Mouse (Mus musculus): ENCODE results near the gene Bex1. TPM values are rescaled to one million over a fixed set of nuclear protein-coding genes. Genes with fewer than 3 reads are reported as not detected.

Gene Bex1
- polyA plus RNA-seq, 1 experiment from 2014 or later: 239 TPM

DNA sequence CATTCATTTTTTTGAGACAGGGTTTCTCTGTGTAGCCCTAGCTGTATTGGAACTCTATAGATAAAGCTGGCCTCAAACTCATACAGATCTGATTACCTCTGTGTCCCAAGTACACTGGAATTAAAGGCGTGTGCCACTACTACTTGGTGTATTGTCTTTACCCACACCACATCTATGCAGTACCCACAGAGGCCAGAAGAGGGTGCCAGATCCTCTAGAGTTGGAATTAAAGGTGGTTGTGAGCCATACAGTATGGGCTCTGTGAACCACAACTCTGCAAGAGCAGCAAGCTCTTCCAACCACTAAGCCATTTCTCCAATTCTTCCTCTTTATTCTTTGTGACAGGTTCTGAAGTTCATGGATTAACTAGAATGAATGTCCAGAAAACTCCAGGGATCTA, 18.4 kb downstream of the Bex1 start:
- no peak overlapping the region for H3K4me2 ChIP-seq (ENCODE audit: low read length)
- no peaks in the 10 kb centered on the region for H3K36me3 ChIP-seq (ENCODE audit: control insufficient read depth, insufficient read depth, low read length)
- no peak overlapping the region for H3K4me3 ChIP-seq (ENCODE audit: control insufficient read depth in 1 of 2, insufficient read depth in 1 of 2, low read depth in 1 of 2, low read length in 2 of 2)
- no peak for ATAC-seq (ENCODE audit: insufficient number of reproducible peaks, insufficient read depth, low FRiP score, low read depth)
- H3K27ac ChIP-seq (replicated peaks in 1 of 2; ENCODE audit: control insufficient read depth in 1 of 2, insufficient read depth in 1 of 2, low read depth in 2 of 2, low read length in 2 of 2): no peak overlapping the region
- WGBS: 71% methylated on average over 1 of the region's 1 CpGs
- H3K27me3 ChIP-seq (ENCODE audit: control insufficient read depth, insufficient read depth, low read length): no peaks in the 10 kb centered on the region
- H3K4me1 ChIP-seq (ENCODE audit: control insufficient read depth in 2 of 2, insufficient read depth in 2 of 2, low read length in 2 of 2): no peaks in the 10 kb centered on the region
- no peak overlapping the region for H3K9ac ChIP-seq (ENCODE audit: low read length)
- no peaks in the 10 kb centered on the region for H3K9me3 ChIP-seq (ENCODE audit: control insufficient read depth, low read length)

DNA sequence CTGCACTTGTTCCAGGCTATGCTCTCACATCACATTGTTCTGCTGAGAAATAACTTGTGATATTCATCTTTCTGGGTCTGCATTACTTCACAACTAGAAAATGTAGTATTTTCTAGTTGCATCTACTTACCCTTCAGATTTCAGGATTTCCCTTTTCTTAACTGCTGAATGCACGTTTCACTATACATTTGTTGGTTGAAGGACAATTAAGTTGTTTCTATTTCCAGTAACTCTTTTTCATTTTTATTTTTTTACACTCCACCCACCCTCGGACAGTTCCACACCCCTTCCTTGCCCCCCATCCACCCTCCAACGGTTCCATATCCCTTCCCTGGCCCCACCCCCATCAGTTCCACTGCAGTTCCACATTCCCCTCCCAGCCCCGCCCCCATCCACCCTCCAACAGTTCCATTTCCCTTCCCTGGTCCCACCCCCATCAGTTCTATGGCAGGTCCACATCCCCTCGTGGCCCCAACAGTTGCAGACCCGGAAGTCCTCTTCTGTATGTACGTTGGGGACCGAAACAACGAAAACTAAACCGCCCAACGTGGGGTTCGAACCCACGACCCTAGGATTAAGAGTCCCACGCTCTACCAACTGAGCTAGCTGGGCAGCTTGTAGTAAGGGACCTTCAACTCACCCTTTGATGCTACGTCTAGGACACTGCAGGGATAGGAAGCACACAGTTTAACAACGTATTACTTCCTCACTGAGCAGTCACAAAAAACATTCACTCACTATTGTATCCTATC, 19.9 kb downstream of the Bex1 start:
- WGBS: 71% methylated on average over 16 of the region's 16 CpGs
- Histone ChIP-seq H3K4me3 (ENCODE audit: control insufficient read depth in 1 of 2, insufficient read depth in 1 of 2, low read depth in 1 of 2, low read length in 2 of 2) (no peak overlapping the region), H3K27me3 (ENCODE audit: control insufficient read depth, insufficient read depth, low read length) (no peaks in the 10 kb centered on the region), H3K4me2 (ENCODE audit: low read length) (no peak overlapping the region), H3K4me1 (ENCODE audit: control insufficient read depth in 2 of 2, insufficient read depth in 2 of 2, low read length in 2 of 2) (no peaks in the 10 kb centered on the region), H3K9me3 (ENCODE audit: control insufficient read depth, low read length) (no peaks in the 10 kb centered on the region), H3K27ac (replicated peaks in 1 of 2; ENCODE audit: control insufficient read depth in 1 of 2, insufficient read depth in 1 of 2, low read depth in 2 of 2, low read length in 2 of 2) (no peak overlapping the region), H3K9ac (ENCODE audit: low read length) (no peak overlapping the region), H3K36me3 (ENCODE audit: control insufficient read depth, insufficient read depth, low read length) (no peaks in the 10 kb centered on the region)
- ATAC-seq (ENCODE audit: insufficient number of reproducible peaks, insufficient read depth, low FRiP score, low read depth): no peak

DNA sequence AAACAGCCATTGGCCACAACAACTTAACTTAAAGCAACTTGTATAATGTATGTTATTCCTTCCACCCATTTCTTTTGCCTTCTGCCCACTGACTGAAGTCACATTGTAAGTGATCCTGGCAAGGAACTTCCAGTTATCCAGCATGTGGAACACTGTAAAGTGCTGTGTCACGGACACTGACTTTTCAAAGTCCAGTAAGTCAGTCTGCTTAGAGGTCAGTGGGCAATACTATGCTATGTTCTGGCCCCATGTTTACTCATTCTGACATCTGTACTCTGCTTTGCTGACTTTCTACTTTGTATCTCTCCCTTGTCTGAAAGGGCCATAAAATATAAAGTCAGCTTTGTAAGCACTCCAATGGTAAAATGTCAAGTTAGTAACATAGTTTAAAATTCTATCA, 32.2 kb downstream of the Bex1 start:
- Histone ChIP-seq H3K4me3 (ENCODE audit: control insufficient read depth in 1 of 2, insufficient read depth in 1 of 2, low read depth in 1 of 2, low read length in 2 of 2) (no peak overlapping the region), H3K4me2 (ENCODE audit: low read length) (no peak overlapping the region), H3K27ac (replicated peaks in 1 of 2; ENCODE audit: control insufficient read depth in 1 of 2, insufficient read depth in 1 of 2, low read depth in 2 of 2, low read length in 2 of 2) (no peak overlapping the region), H3K36me3 (ENCODE audit: control insufficient read depth, insufficient read depth, low read length) (no peaks in the 10 kb centered on the region), H3K9me3 (ENCODE audit: control insufficient read depth, low read length) (no peaks in the 10 kb centered on the region), H3K4me1 (ENCODE audit: control insufficient read depth in 2 of 2, insufficient read depth in 2 of 2, low read length in 2 of 2) (no peaks in the 10 kb centered on the region), H3K27me3 (ENCODE audit: control insufficient read depth, insufficient read depth, low read length) (no peaks in the 10 kb centered on the region), H3K9ac (ENCODE audit: low read length) (no peak overlapping the region)
- WGBS: 78% methylated on average over 1 of the region's 1 CpGs
- no peak for ATAC-seq (ENCODE audit: insufficient number of reproducible peaks, insufficient read depth, low FRiP score, low read depth)

DNA sequence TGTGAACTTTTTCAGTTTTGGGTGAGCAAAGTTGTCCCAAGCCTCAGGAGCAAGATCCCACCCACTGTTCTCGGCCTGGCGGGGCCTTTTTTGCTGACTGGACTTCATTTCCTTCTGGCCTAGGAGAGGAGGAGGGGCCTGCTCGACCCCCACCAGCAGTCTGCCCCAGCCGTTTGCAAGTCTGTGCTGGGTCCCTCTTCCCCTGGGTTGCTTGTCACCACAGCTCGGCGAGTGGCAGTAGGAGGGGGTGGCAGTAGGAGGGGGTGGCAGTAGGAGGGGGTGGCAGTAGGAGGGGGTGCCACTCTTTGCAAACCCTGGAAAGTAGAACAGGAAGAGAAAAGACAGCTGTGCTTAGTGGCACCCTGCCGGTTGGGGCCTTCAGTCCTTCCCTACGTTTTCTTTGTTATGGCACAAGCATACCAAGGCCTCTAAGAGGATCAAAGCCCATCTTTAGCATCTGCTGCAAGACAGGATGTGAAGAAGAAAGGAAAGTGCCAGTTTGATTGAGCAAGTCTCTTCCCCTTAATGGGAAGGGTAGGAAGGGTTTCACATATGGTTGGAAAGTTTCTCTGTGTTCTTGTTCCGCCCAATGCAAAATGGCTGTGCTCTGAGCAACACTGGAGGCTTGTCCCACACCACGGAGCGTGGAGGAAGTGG, 34.3 kb downstream of the Bex1 start:
- Histone ChIP-seq H3K27ac (replicated peaks in 1 of 2; ENCODE audit: control insufficient read depth in 1 of 2, insufficient read depth in 1 of 2, low read depth in 2 of 2, low read length in 2 of 2) (no peak overlapping the region), H3K4me1 (ENCODE audit: control insufficient read depth in 2 of 2, insufficient read depth in 2 of 2, low read length in 2 of 2) (no peaks in the 10 kb centered on the region), H3K9me3 (ENCODE audit: control insufficient read depth, low read length) (no peaks in the 10 kb centered on the region), H3K4me3 (ENCODE audit: control insufficient read depth in 1 of 2, insufficient read depth in 1 of 2, low read depth in 1 of 2, low read length in 2 of 2) (no peak overlapping the region), H3K4me2 (ENCODE audit: low read length) (no peak overlapping the region), H3K27me3 (ENCODE audit: control insufficient read depth, insufficient read depth, low read length) (no peaks in the 10 kb centered on the region), H3K9ac (ENCODE audit: low read length) (no peak overlapping the region), H3K36me3 (ENCODE audit: control insufficient read depth, insufficient read depth, low read length) (no peaks in the 10 kb centered on the region)
- 30% methylated on average over 11 of the region's 11 CpGs for WGBS
- ATAC-seq (ENCODE audit: insufficient number of reproducible peaks, insufficient read depth, low FRiP score, low read depth): no peak

DNA sequence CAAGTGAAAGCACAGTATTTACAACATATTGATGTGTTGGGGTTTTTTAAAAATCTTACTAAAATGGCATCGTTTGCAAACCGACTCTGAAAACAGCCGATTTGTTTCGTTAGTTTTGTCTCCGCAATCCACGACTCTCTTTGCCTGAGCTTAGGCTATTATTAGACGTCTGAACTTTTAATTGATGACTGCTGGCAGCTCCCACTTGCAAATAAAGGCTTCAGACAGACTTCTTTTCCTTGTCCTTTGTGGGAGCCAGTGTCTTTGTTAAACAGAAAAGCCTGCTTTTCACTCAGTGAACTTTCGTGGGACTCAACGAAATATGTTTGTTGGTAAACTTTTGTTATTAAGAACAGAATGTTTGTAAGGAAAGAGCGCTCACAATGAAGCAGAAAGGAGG, 42.5 kb downstream of the Bex1 start:
- Histone ChIP-seq H3K36me3 (ENCODE audit: control insufficient read depth, insufficient read depth, low read length) (peaks cover 14% of the 10 kb centered on the region; the same call in 1 of the 2 replicates), H3K9me3 (ENCODE audit: control insufficient read depth, low read length) (no peaks in the 10 kb centered on the region), H3K4me3 (ENCODE audit: control insufficient read depth in 1 of 2, insufficient read depth in 1 of 2, low read depth in 1 of 2, low read length in 2 of 2) (peak overlapping the region; percentile 23 to 63; a peak in 3 of 4 replicates), H3K9ac (ENCODE audit: low read length) (peak overlapping the region; percentile 62), H3K4me1 (ENCODE audit: control insufficient read depth in 2 of 2, insufficient read depth in 2 of 2, low read length in 2 of 2) (no peaks in the 10 kb centered on the region), H3K4me2 (ENCODE audit: low read length) (peak overlapping the region; percentile 70), H3K27me3 (ENCODE audit: control insufficient read depth, insufficient read depth, low read length) (no peaks in the 10 kb centered on the region), H3K27ac (replicated peaks in 1 of 2; ENCODE audit: control insufficient read depth in 1 of 2, insufficient read depth in 1 of 2, low read depth in 2 of 2, low read length in 2 of 2) (peak overlapping the region; percentile 79 to 92)
- 34% methylated on average over 10 of the region's 10 CpGs for WGBS
- ATAC-seq (ENCODE audit: insufficient number of reproducible peaks, insufficient read depth, low FRiP score, low read depth): no peak

DNA sequence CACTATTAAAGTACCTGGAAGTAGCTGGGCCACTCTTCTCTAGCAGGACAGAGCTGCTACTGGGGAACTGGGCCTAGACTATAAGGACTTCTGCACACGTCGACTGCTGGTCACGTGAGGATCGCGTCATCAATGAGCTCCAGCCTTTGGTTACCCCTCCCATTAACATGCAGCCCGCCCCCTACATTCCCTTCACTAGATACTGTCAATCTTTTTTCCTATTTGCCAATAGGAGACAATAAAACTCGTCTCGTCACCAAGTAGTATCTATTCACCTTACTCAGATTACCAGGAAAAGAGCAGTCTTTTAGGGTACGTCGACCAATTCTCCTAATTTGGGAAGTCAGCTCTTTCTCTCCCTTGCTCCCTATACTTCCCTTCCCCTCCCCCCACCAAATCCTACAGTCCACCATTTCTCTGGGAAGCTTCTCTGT, 43.2 kb downstream of the Bex1 start, which contains the start of gene Tceal8:
Gene Tceal8 (minus strand): TSS at position 225 of the 434 bp plus-strand sequence.
- Histone ChIP-seq H3K27me3 (ENCODE audit: control insufficient read depth, insufficient read depth, low read length) (no peaks in the 10 kb centered on the region), H3K36me3 (ENCODE audit: control insufficient read depth, insufficient read depth, low read length) (peaks cover 14% of the 10 kb centered on the region; the same call in 1 of the 2 replicates), H3K9me3 (ENCODE audit: control insufficient read depth, low read length) (no peaks in the 10 kb centered on the region), H3K4me3 (ENCODE audit: control insufficient read depth in 1 of 2, insufficient read depth in 1 of 2, low read depth in 1 of 2, low read length in 2 of 2) (peak within 1 kb of the TSS; percentile 63 to 67), H3K4me2 (ENCODE audit: low read length) (peak within 1 kb of the TSS; percentile 70), H3K27ac (replicated peaks in 1 of 2; ENCODE audit: control insufficient read depth in 1 of 2, insufficient read depth in 1 of 2, low read depth in 2 of 2, low read length in 2 of 2) (peak within 1 kb of the TSS; percentile 92 to 98), H3K4me1 (ENCODE audit: control insufficient read depth in 2 of 2, insufficient read depth in 2 of 2, low read length in 2 of 2) (no peaks in the 10 kb centered on the region), H3K9ac (ENCODE audit: low read length) (peak within 1 kb of the TSS; percentile 89)
- WGBS: 13% methylated on average over 10 of the region's 10 CpGs
- ATAC-seq (ENCODE audit: insufficient number of reproducible peaks, insufficient read depth, low FRiP score, low read depth): peak; percentile 97

DNA sequence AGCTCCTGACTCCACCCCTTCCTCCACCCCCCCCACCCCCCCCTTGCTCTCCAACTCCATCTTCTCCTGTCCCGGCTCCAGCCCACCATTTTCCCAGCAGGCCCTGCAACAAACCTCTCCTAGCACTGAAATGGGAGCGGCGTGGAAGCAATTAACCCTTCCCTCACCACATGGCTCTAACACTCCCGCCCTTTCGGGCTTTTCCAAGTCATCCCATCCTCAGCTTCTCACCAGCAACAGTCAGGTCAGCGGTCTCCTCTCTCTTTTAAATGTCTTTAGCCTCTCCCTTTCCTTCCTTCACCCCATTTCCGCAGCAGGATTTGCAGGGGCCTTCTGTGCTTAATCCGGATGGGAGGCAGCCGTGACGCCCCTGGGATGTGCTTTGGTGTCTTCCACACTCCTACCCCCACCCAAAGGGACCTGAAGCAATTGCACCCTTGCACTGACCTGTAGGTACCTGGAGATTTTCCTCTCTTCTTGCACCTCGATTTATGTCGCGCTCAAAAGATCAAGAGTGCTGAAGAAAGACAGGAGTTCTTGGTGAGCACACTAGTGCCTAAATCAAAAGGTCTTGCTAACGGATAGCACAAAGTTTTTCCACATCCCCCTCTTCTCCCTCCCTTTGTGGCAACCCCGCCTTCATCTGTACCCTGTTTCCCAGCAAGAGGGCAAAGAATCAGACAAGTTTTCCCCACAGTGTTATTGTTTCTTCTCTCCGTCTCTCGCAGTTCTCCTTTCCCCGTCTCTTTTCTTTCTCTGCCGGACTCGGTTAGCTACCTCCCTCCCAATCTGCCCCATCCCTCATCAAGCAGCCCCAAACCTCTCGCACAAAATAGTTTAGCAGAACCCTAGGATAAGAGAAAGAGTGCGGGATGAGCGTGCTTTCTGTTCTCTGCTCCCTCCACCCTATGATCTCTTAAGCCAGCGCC, 43.9 kb downstream of the Bex1 start:
- Histone ChIP-seq H3K27me3 (ENCODE audit: control insufficient read depth, insufficient read depth, low read length) (no peaks in the 10 kb centered on the region), H3K27ac (replicated peaks in 1 of 2; ENCODE audit: control insufficient read depth in 1 of 2, insufficient read depth in 1 of 2, low read depth in 2 of 2, low read length in 2 of 2) (peak overlapping the region; percentile 92 to 98), H3K4me1 (ENCODE audit: control insufficient read depth in 2 of 2, insufficient read depth in 2 of 2, low read length in 2 of 2) (no peaks in the 10 kb centered on the region), H3K4me3 (ENCODE audit: control insufficient read depth in 1 of 2, insufficient read depth in 1 of 2, low read depth in 1 of 2, low read length in 2 of 2) (peak overlapping the region; percentile 63 to 67), H3K9me3 (ENCODE audit: control insufficient read depth, low read length) (no peaks in the 10 kb centered on the region), H3K9ac (ENCODE audit: low read length) (peak overlapping the region; percentile 89), H3K4me2 (ENCODE audit: low read length) (peak overlapping the region; percentile 70), H3K36me3 (ENCODE audit: control insufficient read depth, insufficient read depth, low read length) (peaks cover 14% of the 10 kb centered on the region; the same call in 1 of the 2 replicates)
- WGBS: 14% methylated on average over 24 of the region's 24 CpGs
- 0 out of 2 replicates have a peak, but pooled peaks have one; percentile 45 for ATAC-seq (ENCODE audit: insufficient number of reproducible peaks, insufficient read depth, low FRiP score, low read depth)

Measured in heart, embryonic 14.5 days (tissue).